Mouse (Mus musculus) E14TG2a.4 (cell line): ENCODE results near the gene Tcta.

Experiments
- CTCF ChIP-seq: conservative IDR thresholded peaks from 2 replicates; pipeline ENCODE4 v1.5.1; 2014; ENCODE audit warnings: low read length
- NANOG ChIP-seq: IDR thresholded peaks from 2 replicates; pipeline ENCODE4 v1.6.1; 2014; ENCODE audit warnings: borderline replicate concordance, low read length, mixed read lengths
- POU5F1 ChIP-seq: IDR thresholded peaks from 2 replicates; pipeline ENCODE4 v1.6.1; 2014; ENCODE audit warnings: low read length, borderline replicate concordance

DNA sequence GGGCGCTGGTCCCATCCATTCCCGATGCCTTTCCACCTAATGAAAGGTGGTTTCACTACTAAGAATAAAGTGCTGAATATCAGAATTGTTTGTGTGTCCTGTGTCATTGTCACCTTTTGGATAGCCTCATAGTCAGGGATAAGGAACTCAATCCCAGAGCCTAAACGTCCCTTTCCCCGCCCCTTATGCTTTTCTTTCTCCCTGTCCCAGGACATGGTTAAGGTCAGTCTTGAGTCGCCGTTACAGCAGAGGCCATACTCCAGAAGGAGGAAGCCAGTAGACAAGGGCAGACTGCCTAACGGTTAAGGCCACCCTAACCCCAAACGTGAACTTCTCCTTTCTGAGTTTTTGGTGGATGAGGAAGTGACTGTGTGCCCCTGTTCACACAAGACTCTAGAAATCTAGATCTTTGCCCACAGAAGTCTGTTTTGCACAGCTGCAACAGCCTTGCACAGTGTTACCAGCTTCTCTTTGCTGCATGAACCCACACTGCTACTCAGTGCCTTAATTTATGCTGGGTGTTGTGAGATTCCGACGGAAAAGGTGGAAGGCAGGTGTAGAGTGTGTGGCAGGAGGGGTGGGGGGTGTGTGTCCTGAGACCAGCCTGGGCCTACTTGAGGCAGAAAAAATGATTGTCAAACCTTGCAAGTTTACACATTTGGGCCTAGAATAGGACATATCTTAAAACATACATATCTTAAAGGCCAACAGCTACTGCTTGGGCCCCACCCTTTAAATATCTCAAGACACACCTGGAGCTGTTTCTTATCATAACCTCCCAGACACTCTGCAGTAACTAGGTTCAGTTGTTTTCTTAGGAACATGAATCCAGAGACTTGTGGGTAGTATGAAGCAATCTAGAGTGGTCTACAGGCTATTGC, 34.5 kb upstream of the Tcta start:
- TF ChIP-seq CTCF, result no peak
- no peak for TF ChIP-seq POU5F1
- TF ChIP-seq NANOG, result no peak
